Mouse (Mus musculus): ENCODE measurements around the gene Btbd3.

- TF ChIP-seq CTCF (IDR thresholded peaks at IDR 0.05; ENCODE audit: low read depth) = no peak
- no peak for TF ChIP-seq EP300 (IDR thresholded peaks at IDR 0.05; ENCODE audit: low read depth)
Observed at GRCm38 (mm10) chr2:138273404-138274073, 17.2 kb downstream of the Btbd3 start.
